Mouse (Mus musculus) layer of hippocampus, adult 8-10 months (tissue): ENCODE results near the gene C130079G13Rik. TPM values are rescaled to one million over a fixed set of nuclear protein-coding genes. Genes with fewer than 3 reads are reported as not detected.
"Not testable (repeated sequence)": the region's sequence is repeated elsewhere in the genome, so short reads cannot be mapped to it uniquely, and the experiment has no call there.

ENCODE experiments used
- DNase-seq, 2 experiments: peaks; one replicate each; pipeline ENCODE4 v3.0.0; 2022; ENCODE audit warnings: low spot score in 2 of 2
- total RNA-seq, 4 experiments: library from RNA; stranded (reverse); gene quantifications; 2 replicates each; pipeline ENCODE4 v1.2.4; 2022

The C130079G13Rik gene
- not detected for total RNA-seq

GRCm38 (mm10) chr3:59924914-59925313, at the start of gene C130079G13Rik:
Gene C130079G13Rik, plus strand, starts transcription at chr3:59925214.
- DNase-seq: no peak

GRCm38 (mm10) chr3:59877601-59878000, 47.4 kb upstream of the C130079G13Rik start:
- not testable (repeated sequence) for DNase-seq

GRCm38 (mm10) chr3:59879801-59880554, 45.0 kb upstream of the C130079G13Rik start:
- DNase-seq: not testable (repeated sequence)

- DNase-seq: no peak
Measured at GRCm38 (mm10) chr3:59893276-59893675, 31.7 kb upstream of the C130079G13Rik start.

GRCm38 (mm10) chr3:59934621-59935020, 9.6 kb downstream of the C130079G13Rik start:
- DNase-seq: no peak

GRCm38 (mm10) chr3:59947294-59947950, 22.4 kb downstream of the C130079G13Rik start:
- DNase-seq: no peak

- no peak for DNase-seq
Measured at GRCm38 (mm10) chr3:59970891-59971290, 45.9 kb downstream of the C130079G13Rik start.

GRCm38 (mm10) chr3:59974591-59974990, 49.6 kb downstream of the C130079G13Rik start:
- no peak for DNase-seq

Other genes starting within 250 kb of the C130079G13Rik start
- not detected for gene Gm5538, start 195.4 kb upstream of the C130079G13Rik start, total RNA-seq
- not detected for gene Gm8298, start 64.2 kb upstream of the C130079G13Rik start, total RNA-seq
- not detected for gene Aadacl2, start 81.5 kb downstream of the C130079G13Rik start, total RNA-seq
- gene Aadac, start 100.5 kb downstream of the C130079G13Rik start, total RNA-seq: not detected
- gene Sucnr1, start 156.7 kb downstream of the C130079G13Rik start, total RNA-seq: not detected